Mouse (Mus musculus): ENCODE results near the gene Zranb2.
A peak's percentile ranks its signal among the peaks of the same experiment; 100 is the strongest.

Gene Zranb2

GRCm38 (mm10) chr3:157531585-157531984 lies 2.4 kb upstream of the Zranb2 start:
- no peaks in the 10 kb centered on the region; the same call in 1 of the 2 replicates for H3K27me3 ChIP-seq (ENCODE audit: insufficient read depth, low read length)
- no peak overlapping the region for H3K4me3 ChIP-seq (replicated peaks; ENCODE audit: low read length)
- TF ChIP-seq POU5F1 (IDR thresholded peaks at IDR 0.05; ENCODE audit: borderline replicate concordance, low read length) (no peak), CTCF (conservative IDR thresholded peaks at IDR 0.05; ENCODE audit: low read length) (no peak)
- H3K36me3 ChIP-seq (ENCODE audit: insufficient read depth, low read length), result peaks cover 7% of the 10 kb centered on the region
- peaks cover 11% of the 10 kb centered on the region for H3K4me1 ChIP-seq (replicated peaks; ENCODE audit: low read depth, low read length)
- no peaks in the 10 kb centered on the region for H3K9me3 ChIP-seq (ENCODE audit: low read length)

DNA sequence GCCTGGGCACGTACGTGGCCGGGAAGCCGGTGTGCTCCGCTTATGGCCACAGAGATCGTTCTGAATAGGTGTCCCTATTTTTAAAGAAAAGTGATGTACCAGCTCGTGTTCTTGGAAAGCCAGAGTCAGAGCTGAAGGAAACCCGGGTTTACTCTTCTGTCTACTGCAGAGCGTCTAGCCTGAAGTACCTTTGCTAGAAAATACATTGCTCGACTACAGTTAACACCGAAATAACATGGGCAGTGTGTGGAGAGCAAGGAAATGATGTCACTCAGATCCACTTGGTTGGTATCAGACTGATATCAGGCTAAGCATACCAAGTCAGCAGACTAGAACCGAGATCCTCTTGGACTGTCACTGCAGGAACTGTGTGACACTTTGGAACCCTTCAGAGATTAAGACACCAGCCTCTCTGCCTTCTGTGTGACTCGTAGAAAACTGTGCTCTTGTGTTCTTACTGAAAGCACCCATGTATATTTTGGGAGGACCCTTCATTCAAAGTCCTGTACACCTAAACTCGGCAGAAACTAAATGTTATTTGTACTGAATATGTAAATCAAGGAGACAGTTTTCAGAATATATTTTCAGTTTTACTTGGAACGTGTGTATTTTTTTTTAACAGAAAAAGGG lies 941 bp downstream of the Zranb2 start:
- H3K4me1 ChIP-seq (replicated peaks; ENCODE audit: low read depth, low read length), result peaks cover 12% of the 10 kb centered on the region
- TF ChIP-seq CTCF (conservative IDR thresholded peaks at IDR 0.05; ENCODE audit: low read length) (no peak), POU5F1 (IDR thresholded peaks at IDR 0.05; ENCODE audit: borderline replicate concordance, low read length) (no peak), NANOG (IDR thresholded peaks at IDR 0.05; ENCODE audit: borderline replicate concordance, low read length) (no peak)
- H3K27me3 ChIP-seq (ENCODE audit: insufficient read depth, low read length), result no peaks in the 10 kb centered on the region
- H3K9me3 ChIP-seq (ENCODE audit: low read length), result no peaks in the 10 kb centered on the region
- H3K4me3 ChIP-seq (replicated peaks; ENCODE audit: low read length), result peak overlapping the region; percentile 91
- peaks cover 34% of the 10 kb centered on the region for H3K36me3 ChIP-seq (ENCODE audit: insufficient read depth, low read length)

DNA sequence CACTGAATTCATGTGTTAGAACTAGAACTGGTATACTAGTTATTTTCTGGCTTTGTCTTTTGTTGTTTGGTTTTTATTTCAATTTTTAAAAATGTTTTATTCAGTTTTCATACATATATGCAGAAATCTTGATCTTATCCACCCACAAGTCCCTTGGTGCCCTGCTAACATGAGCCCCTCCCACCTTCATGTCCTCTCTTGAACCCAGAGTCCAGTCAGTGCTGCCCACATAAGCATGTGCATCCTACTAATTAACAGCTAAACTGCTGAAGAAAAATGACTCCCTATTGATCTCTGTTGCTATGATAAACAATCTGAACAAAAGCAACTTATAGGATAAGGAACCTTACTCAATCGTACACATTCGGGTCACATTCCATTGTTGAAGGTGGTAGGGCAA lies 15.4 kb downstream of the Zranb2 start:
- Histone ChIP-seq H3K27me3 (ENCODE audit: insufficient read depth, low read length) (no peaks in the 10 kb centered on the region), H3K4me1 (replicated peaks; ENCODE audit: low read depth, low read length) (peaks cover 11% of the 10 kb centered on the region), H3K36me3 (ENCODE audit: insufficient read depth, low read length) (peaks cover 58% of the 10 kb centered on the region), H3K4me3 (replicated peaks; ENCODE audit: low read length) (no peak overlapping the region), H3K9me3 (ENCODE audit: low read length) (no peaks in the 10 kb centered on the region)
- TF ChIP-seq POU5F1 (IDR thresholded peaks at IDR 0.05; ENCODE audit: borderline replicate concordance, low read length) (no peak), NANOG (IDR thresholded peaks at IDR 0.05; ENCODE audit: borderline replicate concordance, low read length) (no peak), CTCF (conservative IDR thresholded peaks at IDR 0.05; ENCODE audit: low read length) (no peak)

GRCm38 (mm10) chr3:157549758-157550600 lies 16.0 kb downstream of the Zranb2 start:
- Histone ChIP-seq H3K4me1 (replicated peaks; ENCODE audit: low read depth, low read length) (peaks cover 11% of the 10 kb centered on the region), H3K36me3 (ENCODE audit: insufficient read depth, low read length) (peaks cover 51% of the 10 kb centered on the region), H3K9me3 (ENCODE audit: low read length) (no peaks in the 10 kb centered on the region), H3K27me3 (ENCODE audit: insufficient read depth, low read length) (no peaks in the 10 kb centered on the region), H3K4me3 (replicated peaks; ENCODE audit: low read length) (no peak overlapping the region)
- TF ChIP-seq POU5F1 (IDR thresholded peaks at IDR 0.05; ENCODE audit: borderline replicate concordance, low read length) (no peak), CTCF (conservative IDR thresholded peaks at IDR 0.05; ENCODE audit: low read length) (no peak), NANOG (IDR thresholded peaks at IDR 0.05; ENCODE audit: borderline replicate concordance, low read length) (no peak)

DNA sequence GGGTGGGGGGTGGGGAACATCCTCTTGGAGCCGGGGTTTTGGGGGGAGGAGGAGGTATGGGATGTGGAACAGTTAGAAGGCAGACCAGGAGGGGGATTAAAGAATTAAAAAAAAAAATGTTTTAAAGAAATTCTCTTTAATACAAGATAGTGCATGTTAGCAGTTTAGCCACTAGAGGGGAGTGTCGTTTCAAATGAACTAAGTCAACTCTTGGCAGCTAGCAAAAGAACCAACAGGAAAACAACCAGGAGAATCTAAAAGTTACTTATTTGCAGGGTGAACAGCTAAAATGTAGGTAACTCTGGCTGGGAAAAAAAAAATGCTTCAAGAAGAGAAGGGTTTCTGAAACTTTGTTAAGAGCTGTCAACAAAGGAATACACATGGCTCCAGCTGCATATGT lies 31.2 kb downstream of the Zranb2 start:
- Histone ChIP-seq H3K36me3 (ENCODE audit: insufficient read depth, low read length) (no peaks in the 10 kb centered on the region), H3K27me3 (ENCODE audit: insufficient read depth, low read length) (peaks cover 34% of the 10 kb centered on the region), H3K9me3 (ENCODE audit: low read length) (no peaks in the 10 kb centered on the region), H3K4me3 (replicated peaks; ENCODE audit: low read length) (no peak overlapping the region), H3K4me1 (replicated peaks; ENCODE audit: low read depth, low read length) (peaks cover 11% of the 10 kb centered on the region)
- TF ChIP-seq POU5F1 (IDR thresholded peaks at IDR 0.05; ENCODE audit: borderline replicate concordance, low read length) (no peak), CTCF (conservative IDR thresholded peaks at IDR 0.05; ENCODE audit: low read length) (peak; percentile 58), NANOG (IDR thresholded peaks at IDR 0.05; ENCODE audit: borderline replicate concordance, low read length) (no peak)

DNA sequence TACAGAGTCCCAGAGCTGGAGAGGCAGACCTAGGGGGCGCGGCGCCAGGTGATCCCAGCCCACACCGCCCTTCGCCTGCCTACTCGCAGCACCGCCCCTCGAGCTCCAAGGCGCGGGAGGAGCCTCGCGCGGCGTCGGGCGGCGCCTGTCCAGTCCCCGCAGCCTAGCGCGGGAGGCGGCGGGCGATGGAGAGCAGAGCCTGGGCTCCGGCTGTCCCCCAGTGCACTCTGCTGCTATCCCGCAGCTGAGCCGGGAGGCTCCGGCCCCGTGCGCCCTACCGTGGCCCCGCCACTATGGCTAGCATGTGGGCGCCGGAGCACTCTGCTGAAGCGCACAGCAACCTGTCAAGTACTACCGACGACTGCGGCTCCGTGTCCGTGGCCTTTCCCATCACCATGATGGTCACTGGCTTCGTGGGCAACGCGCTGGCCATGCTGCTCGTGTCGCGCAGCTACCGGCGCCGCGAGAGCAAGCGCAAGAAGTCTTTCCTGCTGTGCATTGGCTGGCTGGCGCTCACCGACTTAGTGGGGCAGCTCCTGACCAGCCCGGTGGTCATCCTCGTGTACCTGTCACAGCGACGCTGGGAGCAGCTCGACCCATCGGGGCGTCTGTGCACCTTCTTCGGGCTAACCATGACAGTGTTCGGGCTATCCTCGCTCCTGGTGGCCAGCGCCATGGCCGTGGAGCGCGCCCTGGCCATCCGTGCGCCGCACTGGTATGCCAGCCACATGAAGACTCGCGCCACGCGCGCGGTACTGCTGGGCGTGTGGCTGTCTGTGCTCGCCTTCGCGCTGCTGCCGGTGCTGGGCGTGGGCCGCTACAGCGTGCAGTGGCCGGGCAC lies 33.0 kb downstream of the Zranb2 start, which contains the start of gene Ptger3:
Ptger3 (plus strand) TSS at position 168 of the 841 bp plus-strand sequence.
- peak within 1 kb of the TSS; percentile 82 for H3K4me3 ChIP-seq (replicated peaks; ENCODE audit: low read length)
- peaks cover 11% of the 10 kb centered on the region for H3K4me1 ChIP-seq (replicated peaks; ENCODE audit: low read depth, low read length)
- H3K27me3 ChIP-seq (ENCODE audit: insufficient read depth, low read length), result peaks cover 40% of the 10 kb centered on the region
- no peak for TF ChIP-seq CTCF (conservative IDR thresholded peaks at IDR 0.05; ENCODE audit: low read length)
- no peak for TF ChIP-seq NANOG (IDR thresholded peaks at IDR 0.05; ENCODE audit: borderline replicate concordance, low read length)
- no peak for TF ChIP-seq POU5F1 (IDR thresholded peaks at IDR 0.05; ENCODE audit: borderline replicate concordance, low read length)
- no peaks in the 10 kb centered on the region for H3K36me3 ChIP-seq (ENCODE audit: insufficient read depth, low read length)
- H3K9me3 ChIP-seq (ENCODE audit: low read length), result no peaks in the 10 kb centered on the region

- peak overlapping the region; percentile 82 for H3K4me3 ChIP-seq (replicated peaks; ENCODE audit: low read length)
- no peaks in the 10 kb centered on the region for H3K9me3 ChIP-seq (ENCODE audit: low read length)
- peaks cover 11% of the 10 kb centered on the region for H3K4me1 ChIP-seq (replicated peaks; ENCODE audit: low read depth, low read length)
- H3K36me3 ChIP-seq (ENCODE audit: insufficient read depth, low read length), result no peaks in the 10 kb centered on the region
- TF ChIP-seq NANOG (IDR thresholded peaks at IDR 0.05; ENCODE audit: borderline replicate concordance, low read length) (no peak), POU5F1 (IDR thresholded peaks at IDR 0.05; ENCODE audit: borderline replicate concordance, low read length) (no peak), CTCF (conservative IDR thresholded peaks at IDR 0.05; ENCODE audit: low read length) (no peak)
- H3K27me3 ChIP-seq (ENCODE audit: insufficient read depth, low read length), result peaks cover 42% of the 10 kb centered on the region
Measured at GRCm38 (mm10) chr3:157567566-157568132, 33.7 kb downstream of the Zranb2 start.

DNA sequence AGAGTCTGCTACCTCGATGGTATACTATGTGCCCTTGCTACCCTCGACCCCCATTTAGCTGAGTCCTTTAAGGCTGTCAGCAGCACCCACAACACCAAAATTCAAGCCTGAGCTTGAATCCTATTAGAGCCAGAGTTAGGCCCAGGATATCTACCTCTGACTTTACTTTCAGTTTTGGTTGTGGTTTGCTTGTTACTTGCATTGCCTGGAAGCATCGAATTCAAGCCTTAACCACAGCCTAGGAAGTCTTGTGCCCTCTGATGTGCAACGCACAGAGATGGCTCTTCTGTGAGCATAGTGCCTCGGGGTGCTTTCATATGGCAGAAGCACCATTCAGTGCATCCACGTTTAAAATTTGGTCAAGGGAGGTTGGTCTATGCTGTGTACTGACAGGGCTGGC lies 38.1 kb downstream of the Zranb2 start:
- H3K27me3 ChIP-seq (ENCODE audit: insufficient read depth, low read length), result peaks cover 36% of the 10 kb centered on the region
- peaks cover 9% of the 10 kb centered on the region for H3K4me1 ChIP-seq (replicated peaks; ENCODE audit: low read depth, low read length)
- H3K9me3 ChIP-seq (ENCODE audit: low read length), result no peaks in the 10 kb centered on the region
- TF ChIP-seq NANOG (IDR thresholded peaks at IDR 0.05; ENCODE audit: borderline replicate concordance, low read length), result no peak
- TF ChIP-seq CTCF (conservative IDR thresholded peaks at IDR 0.05; ENCODE audit: low read length), result no peak
- no peak for TF ChIP-seq POU5F1 (IDR thresholded peaks at IDR 0.05; ENCODE audit: borderline replicate concordance, low read length)
- H3K36me3 ChIP-seq (ENCODE audit: insufficient read depth, low read length), result no peaks in the 10 kb centered on the region
- no peak overlapping the region for H3K4me3 ChIP-seq (replicated peaks; ENCODE audit: low read length)

Data from E14TG2a.4 (cell line).